Mouse (Mus musculus) MEL (cell line): ENCODE data around the gene Snupn. TPM values are rescaled to one million over a fixed set of nuclear protein-coding genes. Genes with fewer than 3 reads are reported as not detected.
"Not testable (repeated sequence)": the region's sequence is repeated elsewhere in the genome, so short reads cannot be mapped to it uniquely, and the experiment has no call there.

Experiments
- DNase-seq: peaks from one replicate; pipeline ENCODE4 v3.0.0; 2011; ENCODE audit warnings: low read depth, low spot score
- H3K27ac ChIP-seq: 2 replicates; pipeline ENCODE4 v1.5.1; 2012; ENCODE audit warnings: low read depth, mild to moderate bottlenecking, control low read depth, low read length, moderate library complexity; ENCODE audit not compliant: control insufficient read depth
- H3K27me3 ChIP-seq, 2 experiments: fragments of 150-350 bp in 1 of 2; sonication (generic) in 1 of 2; 2 replicates each; pipeline ENCODE4 v1.6.1; 2012; ENCODE audit warnings: low read length in 2 of 2, mild to moderate bottlenecking in 2 of 2, improper control_type of control experiment in 1 of 2, moderate library complexity in 1 of 2; ENCODE audit not compliant: insufficient read depth in 2 of 2, control insufficient read depth in 1 of 2
- H3K36me3 ChIP-seq, 2 experiments: 2 replicates each; pipeline ENCODE4 v1.6.1; 2012 to 2014; ENCODE audit warnings: low read length in 2 of 2, improper control_type of control experiment in 1 of 2, inconsistent platforms in 1 of 2, mild to moderate bottlenecking in 1 of 2; ENCODE audit not compliant: insufficient read depth in 2 of 2, control insufficient read depth in 1 of 2
- H3K4me1 ChIP-seq, 2 experiments: fragments of 150-350 bp in 1 of 2; sonication (generic) in 1 of 2; 2 replicates each; pipeline ENCODE4 v1.6.1; 2012; ENCODE audit warnings: low read length in 2 of 2, improper control_type of control experiment in 1 of 2, mild to moderate bottlenecking in 1 of 2; ENCODE audit not compliant: insufficient read depth in 2 of 2, control insufficient read depth in 1 of 2
- H3K4me3 ChIP-seq, 2 experiments: fragments of 150-350 bp in 1 of 2; sonication (generic) in 1 of 2; 2 replicates each; pipeline ENCODE4 v1.5.1; 2012; ENCODE audit warnings: low read depth in 2 of 2, low read length in 2 of 2, mild to moderate bottlenecking in 2 of 2, moderate library complexity in 2 of 2, control low read depth in 1 of 2, improper control_type of control experiment in 1 of 2; ENCODE audit not compliant: control insufficient read depth in 1 of 2, insufficient read depth in 1 of 2
- H3K79me2 ChIP-seq: 2 replicates; pipeline ENCODE4 v1.6.1; 2012; ENCODE audit warnings: mild to moderate bottlenecking, low read length, moderate library complexity; ENCODE audit not compliant: control insufficient read depth, poor library complexity, insufficient read depth
- H3K9ac ChIP-seq: 2 replicates; pipeline ENCODE4 v1.6.1; 2012; ENCODE audit warnings: low read depth, mild to moderate bottlenecking, control low read depth, low read length, moderate library complexity; ENCODE audit not compliant: control insufficient read depth, poor library complexity, severe bottlenecking
- H3K9me3 ChIP-seq: fragments of 150-350 bp; sonication (generic); replicated peaks from 2 replicates; pipeline ENCODE4 v1.6.1; 2012; ENCODE audit warnings: mild to moderate bottlenecking, low read length, improper control_type of control experiment, moderate library complexity; ENCODE audit not compliant: insufficient read depth
- BHLHE40 ChIP-seq: IDR thresholded peaks from 2 replicates; pipeline ENCODE4 v1.6.1; 2012; ENCODE audit warnings: low read depth, mild to moderate bottlenecking, inconsistent platforms, low read length, improper control_type of control experiment, borderline replicate concordance
- CHD1 ChIP-seq: IDR thresholded peaks from 2 replicates; pipeline ENCODE4 v1.6.1; 2012; ENCODE audit warnings: low read depth, mild to moderate bottlenecking, inconsistent platforms, low read length, improper control_type of control experiment
- EP300 ChIP-seq, 2 experiments: IDR thresholded peaks; 2 replicates each; pipeline ENCODE4 v1.6.1; 2011; ENCODE audit warnings: improper control_type of control experiment in 2 of 2, low read length in 2 of 2, low read depth in 1 of 2, mild to moderate bottlenecking in 1 of 2
- ETS1 ChIP-seq: IDR thresholded peaks from 2 replicates; pipeline ENCODE4 v1.6.1; 2012; ENCODE audit warnings: low read depth, mild to moderate bottlenecking, inconsistent platforms, low read length, improper control_type of control experiment, moderate library complexity
- HCFC1 ChIP-seq: IDR thresholded peaks from 2 replicates; pipeline ENCODE4 v1.6.1; 2012; ENCODE audit warnings: low read depth, mild to moderate bottlenecking, inconsistent platforms, low read length, improper control_type of control experiment, moderate library complexity
- JUND ChIP-seq: IDR thresholded peaks from 2 replicates; pipeline ENCODE4 v1.6.1; 2011; ENCODE audit warnings: low read depth, mild to moderate bottlenecking, improper control_type of control experiment, low read length
- KAT2A ChIP-seq: conservative IDR thresholded peaks from 2 replicates; pipeline ENCODE4 v1.6.1; 2012; ENCODE audit warnings: low read depth, low read length, improper control_type of control experiment, inconsistent platforms
- MAFK ChIP-seq: IDR thresholded peaks from 2 replicates; pipeline ENCODE4 v1.6.1; 2011; ENCODE audit warnings: low read depth, mild to moderate bottlenecking, low read length, improper control_type of control experiment, borderline replicate concordance
- MAX ChIP-seq: IDR thresholded peaks from 2 replicates; pipeline ENCODE4 v1.6.1; 2011; ENCODE audit warnings: low read length, improper control_type of control experiment
- MEF2A ChIP-seq: IDR thresholded peaks from 2 replicates; pipeline ENCODE4 v1.6.1; 2014; ENCODE audit warnings: low read depth, mild to moderate bottlenecking, inconsistent platforms, low read length, improper control_type of control experiment; ENCODE audit not compliant: poor library complexity, insufficient replicate concordance, severe bottlenecking; ENCODE audit errors: extremely low read depth
- MYB ChIP-seq: IDR thresholded peaks from 2 replicates; pipeline ENCODE4 v1.6.1; 2011; ENCODE audit warnings: mild to moderate bottlenecking, low read depth, low read length, improper control_type of control experiment
- MYC ChIP-seq: IDR thresholded peaks from 2 replicates; pipeline ENCODE4 v1.6.1; 2011; ENCODE audit warnings: low read depth, mild to moderate bottlenecking, low read length, improper control_type of control experiment, moderate library complexity
- NRF1 ChIP-seq: IDR thresholded peaks from 2 replicates; pipeline ENCODE4 v1.6.1; 2014; ENCODE audit warnings: low read depth, mild to moderate bottlenecking, inconsistent platforms, low read length, improper control_type of control experiment, moderate library complexity; ENCODE audit not compliant: poor library complexity, insufficient read depth, severe bottlenecking
- RAD21 ChIP-seq: IDR thresholded peaks from 2 replicates; pipeline ENCODE4 v1.6.1; 2011; ENCODE audit warnings: mild to moderate bottlenecking, low read depth, low read length, improper control_type of control experiment
- RCOR1 ChIP-seq: IDR thresholded peaks from 2 replicates; pipeline ENCODE4 v1.6.1; 2012; ENCODE audit warnings: low read depth, mild to moderate bottlenecking, inconsistent platforms, low read length, improper control_type of control experiment
- TBP ChIP-seq: IDR thresholded peaks from 2 replicates; pipeline ENCODE4 v1.8.0; 2011; ENCODE audit warnings: low read depth, low read length, improper control_type of control experiment
- ZKSCAN1 ChIP-seq: IDR thresholded peaks from 2 replicates; pipeline ENCODE4 v1.6.1; 2012; ENCODE audit warnings: low read depth, mild to moderate bottlenecking, inconsistent platforms, low read length, improper control_type of control experiment, moderate library complexity
- ZNF384 ChIP-seq: IDR thresholded peaks from 2 replicates; pipeline ENCODE4 v1.6.1; 2012; ENCODE audit warnings: low read depth, mild to moderate bottlenecking, inconsistent platforms, low read length, improper control_type of control experiment
- polyA plus RNA-seq, 2 experiments: library from polyadenylated mRNA; stranded (reverse) in 1 of 2; unstranded in 1 of 2; fragments of >175 nt in 1 of 2; fragments of >200 nt in 1 of 2; gene quantifications; 2 replicates each; pipeline versions ENCODE4 v1.2.1 to v1.2.4; 2012; ENCODE audit warnings: low replicate concordance in 2 of 2, low read depth in 1 of 2; ENCODE audit not compliant: insufficient read length in 2 of 2, insufficient read depth in 1 of 2, missing spikeins in 1 of 2
- total RNA-seq: library from RNA; depleted of rRNA; stranded (reverse); fragments of 300-350 nt; gene quantifications from 2 replicates; pipeline ENCODE4 v1.2.3, GENCODE M21; 2012

Snupn gene
- total and polyA plus RNA-seq, 3 experiments: 14.6 to 14.7 TPM; not detected in 1

DNA sequence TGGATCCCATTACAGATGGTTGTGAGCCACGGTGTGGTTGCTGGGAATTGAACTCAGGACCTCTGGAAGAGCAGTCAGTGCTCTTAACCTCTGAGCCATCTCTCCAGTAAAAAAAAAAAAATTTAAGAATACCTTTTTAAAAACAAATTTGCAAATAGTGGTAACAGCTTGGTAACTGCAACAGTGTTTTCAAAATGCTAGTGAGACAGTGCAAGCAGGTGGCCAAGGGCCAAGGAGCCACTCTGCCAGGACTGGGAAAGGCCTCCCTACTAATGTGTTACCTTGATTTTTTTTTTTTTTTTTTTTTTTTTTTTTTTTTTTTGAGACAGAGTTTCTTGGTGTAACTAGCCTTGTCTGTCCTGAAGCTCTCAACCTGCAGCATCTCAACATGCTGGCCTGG, 46.5 kb downstream of the Snupn start:
- H3K27ac ChIP-seq, H3K9ac ChIP-seq, H3K4me3 ChIP-seq, H3K4me1 ChIP-seq, H3K36me3 ChIP-seq, DNase-seq: not testable (repeated sequence)
- TF ChIP-seq ZNF384: peak; percentile 85
- peak; percentile 67; the same call in 1 of the 2 replicates for TF ChIP-seq TBP
- TF ChIP-seq, all 39 proteins: peak for 2; not testable (repeated sequence) for 37
- H3K79me2 ChIP-seq: peaks cover 19% of the 10 kb centered on the region
- not testable (repeated sequence) for H3K27me3 ChIP-seq, H3K9me3 ChIP-seq

DNA sequence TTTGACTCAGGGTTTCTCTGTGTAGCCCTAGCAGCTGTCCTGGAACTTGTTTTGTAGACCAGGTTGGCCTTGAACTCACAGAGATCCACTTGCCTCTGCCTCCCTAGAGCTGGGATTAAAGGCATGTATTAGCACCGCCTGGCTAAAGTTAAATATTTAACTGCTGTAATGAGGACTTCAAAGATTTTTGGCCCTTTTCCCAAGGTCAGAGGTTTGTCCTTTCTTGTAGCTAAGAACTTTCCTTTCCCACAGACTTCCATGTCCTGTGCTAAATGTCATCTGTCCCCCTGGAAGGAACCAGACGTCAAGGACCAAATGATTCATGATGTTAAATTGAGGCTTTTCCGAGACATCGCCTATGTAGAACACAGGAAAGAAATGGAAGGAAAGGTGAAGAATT, 52.3 kb downstream of the Snupn start:
- H3K9ac ChIP-seq: no peak overlapping the region
- peaks cover 4% of the 10 kb centered on the region; the same call in 1 of the 2 replicates for H3K79me2 ChIP-seq
- no peak overlapping the region for H3K4me3 ChIP-seq
- no peak for TF ChIP-seq ETS1
- TF ChIP-seq ZNF384: no peak
- TF ChIP-seq MYB: no peak
- no peak for TF ChIP-seq MAX
- no peak for TF ChIP-seq MAFK
- no peak for TF ChIP-seq HCFC1
- TF ChIP-seq RAD21: no peak
- no peak for TF ChIP-seq JUND
- no peak for TF ChIP-seq CHD1
- TF ChIP-seq EP300 (IDR thresholded peaks at IDR 0.05; ENCODE audit: low read depth in 1 of 2, low read length in 2 of 2): no peak
- no peak for TF ChIP-seq BHLHE40
- TF ChIP-seq RCOR1: no peak
- TF ChIP-seq KAT2A: no peak
- no peak for TF ChIP-seq MEF2A
- no peak for TF ChIP-seq ZKSCAN1
- no peak for TF ChIP-seq NRF1
- no peak for TF ChIP-seq MYC
- no peaks in the 10 kb centered on the region for H3K27me3 ChIP-seq
- no peak overlapping the region for H3K27ac ChIP-seq
- no peak for DNase-seq
- H3K9me3 ChIP-seq: no peaks in the 10 kb centered on the region
- peaks cover 0 to 7% of the 10 kb centered on the region in 2 experiments; a peak in 1 of 4 replicates for H3K36me3 ChIP-seq
- peaks cover 2 to 4% of the 10 kb centered on the region in 2 experiments; a peak in 1 of 4 replicates for H3K4me1 ChIP-seq
